Mouse (Mus musculus): ENCODE measurements around the gene Trim8.

Trim8 gene

DNA sequence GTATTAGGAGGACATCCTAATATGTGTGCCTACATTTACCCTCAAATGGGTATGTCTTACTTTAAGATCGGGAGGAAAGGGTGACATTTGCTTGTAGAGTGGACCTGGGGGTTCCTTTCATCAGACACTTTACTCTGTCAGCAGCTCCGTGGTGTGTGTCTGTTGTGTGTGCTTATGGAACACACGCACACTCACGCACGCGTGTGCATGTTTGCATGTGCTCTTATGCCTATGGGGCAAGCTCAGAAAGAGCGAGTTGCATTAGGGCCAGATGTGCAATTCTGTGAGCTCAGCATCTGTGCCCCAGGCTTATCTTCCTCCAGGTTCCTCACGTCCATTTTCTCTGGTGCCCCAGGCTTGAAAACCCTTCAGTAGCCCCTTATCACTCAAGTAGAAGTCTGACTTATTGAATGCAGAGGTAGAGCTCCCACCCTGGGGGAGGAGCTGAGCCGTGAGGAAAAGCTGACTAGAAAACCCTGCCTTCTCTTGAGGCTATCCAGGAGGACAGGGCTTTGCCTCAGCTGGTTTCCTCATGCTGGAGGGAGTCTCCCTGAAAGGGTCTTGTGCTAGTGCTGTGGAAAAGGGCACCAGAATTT, 3.4 kb downstream of the Trim8 start:
- no peak for DNase-seq (ENCODE audit: low read depth, low spot score)

DNA sequence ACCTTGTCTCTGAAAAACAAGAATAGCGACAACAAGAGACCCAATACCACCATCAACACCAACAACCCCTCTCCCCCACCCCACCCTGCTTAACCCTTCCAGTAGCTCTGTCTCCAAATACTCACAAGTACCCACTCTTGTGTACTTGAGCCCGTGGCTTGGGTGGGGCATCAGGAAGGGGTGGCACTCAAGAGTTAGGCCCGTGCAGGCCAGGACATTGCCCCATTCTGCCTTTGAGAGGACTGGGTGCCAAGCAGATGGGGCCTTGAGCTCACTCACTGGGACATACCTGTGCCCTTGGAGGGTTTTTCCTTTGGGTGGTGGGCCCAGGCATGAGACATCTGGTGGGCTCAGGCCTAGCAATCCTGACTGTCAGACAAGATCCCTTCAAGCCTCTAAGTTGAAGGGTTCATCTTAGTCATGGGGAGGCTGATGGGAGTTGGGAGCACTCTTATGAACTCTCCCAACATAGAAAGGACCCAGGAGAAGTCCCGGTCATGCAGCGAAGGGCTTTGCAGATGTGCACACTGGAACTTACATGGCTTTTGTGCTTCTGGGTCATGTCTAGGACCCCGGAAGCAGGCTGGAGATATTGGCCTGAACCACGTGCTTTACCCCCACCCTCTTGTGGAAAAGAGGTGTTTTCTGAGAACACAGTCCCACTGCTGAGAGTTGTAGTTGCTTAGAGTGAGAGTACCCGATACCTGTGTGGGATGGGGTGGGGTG, 4.3 kb downstream of the Trim8 start:
- DNase-seq (ENCODE audit: low read depth, low spot score) = no peak

DNA sequence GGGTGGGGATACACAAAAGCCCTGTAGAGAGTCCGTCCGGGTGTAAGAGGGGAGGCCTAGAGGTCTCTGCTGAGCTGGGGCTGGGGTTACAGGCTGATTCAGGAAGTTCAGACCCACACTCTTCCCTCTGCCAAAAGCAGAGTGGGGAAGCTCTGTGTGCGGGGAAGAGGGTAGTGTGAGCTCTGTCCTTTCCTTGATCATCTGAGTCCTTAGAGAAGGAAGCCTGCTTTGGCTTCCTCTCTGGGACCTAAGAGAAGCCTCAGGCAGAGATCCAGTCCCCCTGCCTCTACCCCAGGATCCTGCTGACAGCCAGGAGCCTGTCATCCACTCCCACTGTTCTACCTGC, 4.8 kb downstream of the Trim8 start:
- DNase-seq (ENCODE audit: low read depth, low spot score) = no peak

DNA sequence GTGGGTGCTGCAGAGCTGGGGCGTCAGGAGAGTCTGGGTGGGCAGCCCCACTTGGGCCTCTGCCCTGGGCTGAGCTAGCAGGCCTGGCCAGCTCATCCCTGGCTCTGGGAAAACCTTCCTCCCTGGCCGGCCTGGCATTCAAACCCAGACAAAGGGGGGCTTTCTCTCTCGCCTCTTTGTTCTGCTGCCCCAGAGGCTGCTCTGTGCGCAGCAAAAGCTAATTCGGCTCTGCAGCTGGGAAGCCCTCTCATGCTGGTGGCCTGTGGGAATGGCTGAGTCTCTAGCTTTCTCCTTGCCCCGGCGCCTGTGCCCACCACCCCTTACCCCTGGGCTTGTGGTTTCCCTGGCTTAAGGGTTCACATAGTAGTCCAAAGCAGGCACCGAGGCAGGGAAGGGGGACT, 5.7 kb downstream of the Trim8 start:
- no peak for DNase-seq (ENCODE audit: low read depth, low spot score)

DNA sequence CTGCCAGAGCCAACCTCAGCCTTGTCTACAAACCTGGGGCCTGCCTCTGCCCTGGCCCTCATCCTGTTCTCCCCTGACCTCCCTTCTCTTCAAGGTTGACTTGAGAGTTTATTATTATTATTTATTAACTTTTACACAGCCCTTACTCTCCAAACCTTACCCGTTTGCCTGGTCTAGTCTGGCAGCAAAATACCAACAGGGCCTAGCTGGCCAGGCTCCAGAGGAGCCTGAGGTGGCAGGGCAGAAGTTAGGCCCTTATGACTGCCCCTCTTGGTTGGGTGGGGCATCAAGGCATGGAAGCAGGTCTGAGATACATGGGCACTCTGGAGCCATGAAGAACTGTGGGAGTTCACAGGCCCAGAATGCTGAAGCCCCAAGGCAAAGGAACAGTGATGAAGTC, 6.3 kb downstream of the Trim8 start:
- no peak for DNase-seq (ENCODE audit: low read depth, low spot score)

DNA sequence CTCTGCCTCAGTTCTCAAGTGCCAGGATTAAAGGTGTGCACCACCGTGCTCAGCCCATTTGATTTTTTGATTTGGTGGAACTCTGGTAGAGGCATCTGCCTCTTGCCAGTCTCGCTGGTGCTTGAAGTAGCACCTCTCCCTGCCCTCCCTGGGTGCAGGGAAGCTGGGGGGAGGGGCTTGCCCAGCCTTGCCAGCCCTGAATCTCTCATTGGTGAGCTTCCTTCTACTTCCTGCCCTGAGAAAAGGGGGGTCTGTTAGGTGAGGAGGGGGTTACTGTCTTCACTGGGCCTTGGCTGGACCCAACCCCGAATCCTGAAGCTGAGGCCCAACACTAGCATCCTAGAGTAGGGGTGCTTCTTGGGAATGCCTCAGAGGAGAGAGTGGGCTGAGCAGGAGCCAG, 7.2 kb downstream of the Trim8 start:
- DNase-seq (ENCODE audit: low read depth, low spot score) = no peak

DNA sequence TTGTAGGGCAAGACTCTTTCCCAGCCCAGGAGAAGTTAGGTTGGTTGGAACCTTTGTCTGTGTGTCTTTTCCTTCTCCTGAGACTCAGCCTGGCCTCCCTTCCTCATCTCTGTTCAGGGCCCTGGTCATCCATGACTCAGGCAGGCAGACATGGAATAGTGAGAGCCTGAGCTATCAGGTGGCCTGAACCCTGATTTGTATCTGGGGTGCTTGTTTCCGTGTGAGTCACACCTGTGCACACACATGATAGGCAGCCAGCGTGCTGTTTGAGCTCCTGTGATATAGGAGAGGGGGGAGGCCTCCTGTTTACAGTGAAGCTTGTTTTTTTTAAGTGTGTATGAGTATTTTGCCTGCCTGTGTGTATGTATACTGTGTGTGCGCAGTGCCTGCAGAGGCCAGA, 7.7 kb downstream of the Trim8 start:
- no peak for DNase-seq (ENCODE audit: low read depth, low spot score)

DNA sequence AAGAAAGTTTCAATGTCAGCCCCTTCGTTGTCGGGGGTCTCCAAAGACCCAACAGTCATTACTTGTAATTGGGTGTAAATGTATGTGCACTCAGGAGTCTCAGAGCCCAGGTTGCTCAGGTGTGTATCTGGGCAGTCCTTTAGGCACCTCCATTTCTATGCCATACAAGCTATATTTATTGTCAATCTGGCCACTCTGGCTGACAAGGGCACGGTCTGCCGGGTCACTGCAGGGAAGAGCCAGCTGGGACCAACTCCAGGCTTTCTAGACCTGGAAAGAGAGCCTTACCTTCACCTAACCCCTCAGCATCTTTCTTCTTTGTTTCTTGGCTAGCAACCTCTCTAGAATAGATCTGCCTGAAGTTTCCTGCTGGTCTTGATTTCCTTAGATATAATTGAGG, 8.2 kb downstream of the Trim8 start:
- no peak for DNase-seq (ENCODE audit: low read depth, low spot score)

DNA sequence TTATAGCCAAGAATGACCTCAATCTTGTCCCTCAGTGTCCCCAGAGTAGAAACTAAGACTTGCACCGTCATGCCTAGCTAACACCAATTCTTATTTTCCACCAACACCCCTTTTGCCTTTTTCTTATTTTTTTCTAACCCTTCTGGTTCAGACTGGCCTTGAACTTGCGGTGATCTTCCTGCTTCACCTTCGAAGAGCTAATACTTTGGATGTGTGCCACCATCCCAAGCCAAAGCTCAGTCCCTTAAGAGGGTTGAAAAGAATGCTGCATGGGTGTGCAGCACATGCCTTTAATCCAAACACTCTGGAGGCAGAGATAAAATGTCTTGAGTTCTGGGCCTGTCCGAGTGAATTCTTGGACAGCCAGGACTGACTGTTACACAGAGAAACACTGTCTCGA, 8.9 kb downstream of the Trim8 start:
- no peak for DNase-seq (ENCODE audit: low read depth, low spot score)

DNA sequence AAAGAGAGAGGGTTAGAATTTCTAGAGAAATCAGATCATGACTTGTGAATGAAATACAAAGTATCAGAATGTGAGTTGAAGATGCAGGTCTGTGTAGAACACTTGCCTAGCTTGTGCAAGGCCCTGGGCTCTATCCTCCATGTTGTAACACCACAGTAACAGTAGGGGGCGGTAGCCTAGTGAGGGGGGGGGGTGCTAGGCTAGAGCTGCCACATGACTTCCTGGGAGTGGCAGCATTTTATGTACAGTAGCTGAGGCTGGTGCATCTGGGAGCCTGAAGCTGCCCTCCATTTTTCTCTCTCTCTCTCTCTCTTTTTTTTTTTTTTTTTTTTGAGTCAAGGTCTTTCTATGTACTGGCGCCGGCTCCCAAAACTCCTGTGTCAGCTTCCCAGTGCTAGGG, 9.3 kb downstream of the Trim8 start:
- DNase-seq (ENCODE audit: low read depth, low spot score) = no peak

DNA sequence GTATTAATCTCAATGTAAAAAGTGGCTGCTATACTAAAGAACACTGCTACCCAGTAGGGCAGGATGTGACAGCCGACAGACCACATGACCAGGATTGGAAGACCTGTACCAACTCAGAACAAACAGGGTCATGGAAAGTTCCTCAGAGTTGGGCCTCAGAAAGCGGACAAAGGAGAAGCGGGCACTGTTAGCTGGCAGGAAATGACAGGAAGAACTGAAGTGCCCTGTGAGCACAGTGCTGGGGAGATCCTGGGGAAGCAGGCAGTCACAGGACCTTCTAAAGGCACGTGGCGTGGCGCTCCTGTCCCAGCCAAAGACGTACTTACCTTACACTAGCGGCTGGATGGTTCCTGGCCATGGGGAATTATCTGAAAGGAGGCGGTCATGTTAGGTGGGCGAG, 9.8 kb downstream of the Trim8 start:
- DNase-seq (ENCODE audit: low read depth, low spot score) = no peak

DNA sequence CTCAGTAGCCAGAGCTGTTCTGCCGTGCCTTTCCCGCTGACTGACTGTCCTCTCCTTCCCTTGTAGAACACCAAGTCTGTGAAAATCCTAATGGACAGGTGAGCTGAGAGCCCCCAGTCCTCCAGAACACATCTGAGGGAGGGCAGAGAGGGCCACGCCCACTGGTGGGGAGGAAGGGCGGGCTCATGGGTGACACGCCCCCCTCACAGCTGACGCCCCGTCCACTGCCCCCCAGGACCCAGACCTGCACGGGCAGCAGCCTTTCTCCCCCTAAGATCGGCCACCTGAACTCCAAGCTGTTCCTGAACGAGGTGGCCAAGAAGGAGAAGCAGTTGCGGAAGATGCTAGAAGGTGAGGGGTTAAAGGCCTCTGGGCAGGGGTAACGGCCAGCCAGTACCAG, 12.9 kb downstream of the Trim8 start:
- DNase-seq (ENCODE audit: low read depth, low spot score) = no peak

DNA sequence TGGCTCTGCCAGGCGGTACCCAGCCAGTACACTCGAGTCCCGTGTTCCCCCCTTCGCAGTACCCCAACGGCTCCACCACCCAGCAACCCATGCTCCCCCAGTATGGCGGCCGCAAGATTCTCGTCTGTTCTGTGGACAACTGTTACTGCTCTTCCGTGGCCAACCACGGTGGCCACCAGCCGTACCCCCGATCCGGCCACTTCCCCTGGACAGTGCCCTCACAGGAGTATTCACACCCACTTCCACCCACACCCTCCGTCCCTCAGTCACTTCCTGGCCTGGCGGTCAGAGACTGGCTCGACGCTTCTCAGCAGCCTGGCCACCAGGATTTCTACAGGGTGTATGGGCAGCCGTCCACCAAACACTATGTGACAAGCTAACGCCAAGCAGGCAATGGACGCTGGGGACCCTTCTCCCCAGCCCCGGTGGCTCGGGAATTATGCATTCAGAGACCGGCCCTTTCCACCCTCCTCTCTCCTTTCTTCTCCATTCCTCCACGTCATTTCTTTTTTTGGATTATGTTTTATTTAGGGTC, 13.9 kb downstream of the Trim8 start:
- no peak for DNase-seq (ENCODE audit: low read depth, low spot score)

DNA sequence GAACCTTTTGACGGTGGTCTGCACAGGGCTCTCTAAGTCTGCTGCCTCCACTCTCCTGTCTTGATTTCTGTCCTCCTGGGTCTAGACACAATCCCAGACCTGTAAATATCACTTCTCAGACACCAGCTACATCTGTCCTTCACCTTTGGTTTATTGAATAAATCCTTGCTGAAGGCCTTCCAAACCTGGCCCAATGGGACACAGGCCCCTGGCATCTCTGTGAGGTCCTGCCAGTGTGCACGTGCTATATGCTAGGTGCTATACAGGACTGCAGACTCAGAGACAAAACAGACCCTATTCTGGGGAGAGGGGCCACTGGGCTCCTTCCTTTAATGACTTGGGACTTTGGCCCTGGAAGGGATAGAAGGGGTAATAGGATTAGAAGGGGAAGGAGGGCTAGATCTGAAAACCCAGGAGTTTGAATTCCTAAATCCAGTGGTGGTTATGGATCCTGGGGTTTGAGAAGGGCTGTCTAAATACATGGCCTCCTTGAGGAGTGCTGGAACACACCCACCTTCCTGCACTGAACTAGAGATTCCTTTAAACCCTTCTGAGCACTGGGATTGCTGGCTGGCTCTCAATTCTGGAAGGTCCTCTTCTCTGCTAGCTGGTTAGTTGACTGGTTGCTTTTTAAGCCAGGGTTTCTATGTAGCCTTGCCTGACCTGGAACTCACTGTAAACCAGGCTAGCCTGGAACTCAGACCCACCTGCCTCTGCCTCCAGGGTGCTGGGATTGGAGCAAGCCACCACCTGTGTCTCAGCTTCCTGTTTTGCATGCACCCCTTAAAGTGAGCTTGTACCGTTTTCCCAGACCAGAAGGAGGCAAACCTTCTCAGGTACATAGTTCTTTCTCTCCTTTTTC, 15.4 kb downstream of the Trim8 start:
- DNase-seq (ENCODE audit: low read depth, low spot score) = no peak

DNA sequence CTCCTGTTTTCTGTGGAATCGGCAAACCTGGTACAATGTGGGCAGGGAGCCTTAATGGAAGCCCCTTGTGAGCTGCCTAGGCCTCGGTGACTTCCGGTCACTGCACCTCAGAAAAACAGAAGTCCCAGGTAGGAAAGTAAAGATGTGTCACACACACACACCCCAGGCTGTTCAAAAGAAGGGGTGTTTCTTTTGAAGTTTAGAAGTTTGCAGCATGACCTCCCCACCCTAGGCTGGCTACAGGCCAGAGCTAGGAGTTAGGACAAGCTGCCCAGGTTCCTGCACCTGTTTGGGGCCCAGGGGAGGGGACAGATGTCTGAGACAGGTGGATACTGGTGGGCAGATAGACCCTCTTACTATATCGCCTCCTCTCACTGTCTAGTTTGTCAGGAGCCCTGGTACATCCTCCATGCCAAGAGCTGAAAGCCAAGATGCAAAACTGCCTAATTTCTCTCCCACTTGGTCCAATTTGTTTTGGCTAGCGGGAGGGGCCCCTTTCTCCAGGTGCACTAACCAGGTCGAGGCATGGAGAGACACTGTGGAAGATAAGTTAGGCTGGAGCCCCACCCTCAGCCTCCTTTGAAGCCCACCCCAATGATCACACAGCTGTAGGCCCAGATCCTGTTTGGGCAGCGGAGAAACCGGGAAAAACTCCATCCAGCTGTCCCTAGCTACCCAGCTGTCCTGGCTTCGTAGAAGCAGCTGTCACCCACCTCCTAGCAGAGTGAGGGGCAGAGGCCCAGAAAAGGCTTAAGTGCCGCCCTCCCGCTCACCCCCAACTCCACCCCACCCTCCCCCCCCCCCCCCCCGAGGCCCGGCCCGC, 16.2 kb downstream of the Trim8 start:
- no peak for DNase-seq (ENCODE audit: low read depth, low spot score)

DNA sequence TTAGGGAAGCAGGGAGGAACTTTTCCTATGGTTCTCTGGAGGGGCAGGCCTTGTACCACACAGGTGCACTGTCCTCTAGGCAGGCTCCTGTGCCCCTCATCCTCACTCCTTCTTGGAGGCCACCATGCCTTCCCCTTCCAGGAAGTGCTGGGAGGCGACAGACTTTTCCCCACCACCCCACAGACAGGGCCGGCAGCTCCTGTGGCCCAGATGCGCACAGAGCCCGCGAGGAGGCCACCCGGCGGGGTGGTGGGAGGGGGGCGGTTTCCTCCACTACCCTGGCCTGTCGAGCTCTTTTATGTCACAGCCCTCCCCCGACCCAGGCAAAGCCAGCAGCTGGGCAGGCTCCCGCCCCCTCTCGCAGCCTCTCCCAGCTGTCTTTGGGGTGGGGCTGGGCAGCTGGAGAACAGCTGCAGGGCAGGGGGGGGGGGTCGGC, 16.9 kb downstream of the Trim8 start:
- DNase-seq (ENCODE audit: low read depth, low spot score) = no peak

DNA sequence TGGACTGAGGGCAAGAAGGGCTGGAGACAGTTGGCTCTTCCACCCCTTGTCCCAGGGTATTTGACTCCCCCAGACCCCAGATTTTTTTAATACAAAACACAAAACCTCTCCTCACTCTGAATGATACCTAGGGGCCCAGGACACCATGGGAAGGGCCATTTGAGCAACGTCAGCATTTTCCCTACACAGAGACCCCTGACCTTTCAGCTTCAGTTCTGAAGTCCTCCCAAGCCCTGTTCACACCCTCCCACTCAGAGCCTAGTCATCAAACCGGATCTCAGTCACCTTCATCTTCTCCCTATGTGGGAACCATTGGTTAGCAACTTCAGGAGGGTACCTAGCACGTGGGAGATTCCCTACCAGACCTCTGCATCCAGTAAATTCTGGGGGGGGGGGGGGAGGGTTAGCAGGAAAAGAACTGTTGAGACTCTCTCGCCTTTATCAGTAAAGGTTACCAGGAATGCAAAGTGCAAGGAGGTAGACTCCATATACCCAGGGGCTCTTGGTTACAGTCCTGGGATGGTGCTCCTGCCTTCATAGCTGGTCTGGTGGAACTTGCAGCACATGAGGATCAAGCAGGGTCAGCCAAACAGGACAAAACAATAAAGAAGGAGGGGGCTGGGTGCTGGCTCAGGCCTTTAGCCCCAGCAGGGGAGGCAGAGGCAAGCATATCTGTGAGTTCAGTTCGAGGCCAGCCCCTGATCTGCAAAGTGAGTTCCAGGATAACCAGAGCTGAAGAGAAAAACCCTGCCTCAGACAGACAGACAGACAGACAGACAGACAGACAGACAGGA, 17.5 kb downstream of the Trim8 start:
- DNase-seq (ENCODE audit: low read depth, low spot score) = no peak

DNA sequence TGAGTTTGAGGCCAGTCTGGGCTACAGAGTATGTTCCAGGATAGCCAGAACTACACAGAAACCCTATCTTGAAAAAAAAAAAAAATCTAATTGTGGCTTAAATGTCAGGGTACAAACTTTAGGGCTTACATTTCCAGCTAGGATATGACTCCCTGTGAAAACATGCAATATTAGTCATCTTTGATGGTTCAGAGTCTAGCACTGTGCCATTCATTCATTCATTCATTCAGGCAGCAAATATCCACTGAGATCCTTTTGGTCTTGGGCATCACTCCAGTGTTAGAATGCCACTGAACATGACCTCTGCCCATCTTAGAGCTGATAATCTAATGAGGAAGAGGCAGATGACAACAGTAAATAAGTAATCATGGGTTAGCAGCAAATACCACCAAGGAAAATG, 20.2 kb downstream of the Trim8 start:
- no peak for DNase-seq (ENCODE audit: low read depth, low spot score)

DNA sequence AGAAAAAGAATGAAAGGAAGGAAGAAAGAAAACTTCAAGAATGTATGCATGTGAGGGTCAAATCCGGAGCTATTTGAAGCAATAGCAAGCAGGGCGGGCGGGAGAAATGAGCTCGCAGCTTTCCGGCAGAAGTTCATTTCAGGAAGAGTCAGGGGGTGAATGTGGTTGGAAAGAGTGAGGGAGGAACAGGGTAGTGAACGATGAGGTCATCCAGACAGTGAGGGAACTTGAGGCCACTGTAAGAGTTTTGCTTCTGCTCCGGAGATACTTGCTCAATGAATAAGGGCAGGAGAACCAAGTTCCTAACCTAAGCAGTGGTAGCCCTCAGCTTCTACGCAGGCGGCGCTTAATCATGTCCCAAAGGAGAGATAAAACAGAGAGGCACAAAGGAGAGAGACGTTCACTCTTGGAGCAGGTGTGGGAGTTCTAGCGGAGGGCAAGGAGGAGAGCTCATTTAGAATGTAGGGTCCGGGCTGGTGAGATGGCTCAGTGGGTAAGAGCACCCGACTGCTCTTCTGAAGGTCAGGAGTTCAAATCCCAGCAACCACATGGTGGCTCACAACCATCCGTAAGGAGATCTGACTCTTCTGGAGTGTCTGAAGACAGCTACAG, 21.0 kb downstream of the Trim8 start:
- DNase-seq (ENCODE audit: low read depth, low spot score) = no peak

DNA sequence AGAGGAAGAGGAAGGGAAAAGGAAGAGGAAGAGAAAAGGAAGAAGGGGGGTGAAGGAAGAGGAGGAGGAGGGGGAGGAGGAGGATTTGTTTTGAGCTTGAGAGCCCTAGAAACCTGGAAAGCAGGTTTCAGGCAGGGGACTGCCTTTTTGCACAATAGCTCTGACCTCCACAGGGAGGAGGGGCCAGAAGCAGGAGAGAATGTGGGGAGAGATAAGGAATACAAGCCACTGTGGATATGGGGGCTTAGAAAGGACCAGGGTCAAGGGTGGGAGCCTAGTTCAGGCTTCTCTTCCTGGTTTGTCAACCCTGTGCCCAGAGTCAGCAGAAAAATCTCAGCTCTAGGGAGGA, 21.6 kb downstream of the Trim8 start:
- DNase-seq (ENCODE audit: low read depth, low spot score) = no peak
